Mouse (Mus musculus): ENCODE measurements around the gene Mybpc3. TPM values are rescaled to one million over a fixed set of nuclear protein-coding genes. Genes with fewer than 3 reads are reported as not detected.

Gene Mybpc3
- polyA plus RNA-seq (2015; fragmentation: Nextera tagmentation; extraction: Ambion mirVana), result 18.8 and 22.3 TPM in 2 replicates

DNA sequence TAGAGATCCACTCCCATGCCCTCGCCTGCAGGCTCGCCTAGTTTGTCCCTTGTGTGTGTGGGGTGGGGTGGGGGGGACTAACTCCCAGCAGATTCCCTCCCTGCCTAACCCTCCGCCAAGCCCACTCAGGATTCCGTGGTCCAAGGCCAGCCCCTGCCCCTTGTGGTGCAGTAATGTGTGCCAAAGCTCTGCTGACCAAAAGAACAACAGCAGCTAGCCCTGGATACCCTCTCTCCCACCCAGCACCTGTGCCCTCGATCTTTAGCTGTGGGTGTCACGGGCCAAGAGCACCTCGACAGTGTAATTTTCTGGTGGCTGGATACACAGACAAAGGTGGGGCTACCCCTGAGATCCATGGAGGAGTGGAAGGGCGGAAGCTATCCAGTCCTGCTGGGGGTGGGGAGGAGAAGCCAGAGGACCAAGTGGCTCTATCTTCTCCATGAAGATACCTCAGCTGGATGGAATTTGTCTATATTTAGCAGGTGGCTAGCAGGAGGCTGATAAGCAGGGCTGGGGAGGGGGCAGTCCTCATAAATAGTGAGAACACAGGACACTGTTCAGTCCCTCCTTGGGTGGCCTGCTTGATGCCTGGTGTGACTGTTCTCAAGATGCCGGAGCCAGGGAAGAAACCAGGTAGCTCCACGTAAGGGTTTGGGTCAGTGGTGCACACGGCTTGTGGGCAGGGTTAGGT, at the start of gene Mybpc3:
TSS of gene Mybpc3 (plus strand) at position 560 of the 691 bp plus-strand sequence.
- 67% methylated on average over 11 of the region's 11 CpGs for WGBS

DNA sequence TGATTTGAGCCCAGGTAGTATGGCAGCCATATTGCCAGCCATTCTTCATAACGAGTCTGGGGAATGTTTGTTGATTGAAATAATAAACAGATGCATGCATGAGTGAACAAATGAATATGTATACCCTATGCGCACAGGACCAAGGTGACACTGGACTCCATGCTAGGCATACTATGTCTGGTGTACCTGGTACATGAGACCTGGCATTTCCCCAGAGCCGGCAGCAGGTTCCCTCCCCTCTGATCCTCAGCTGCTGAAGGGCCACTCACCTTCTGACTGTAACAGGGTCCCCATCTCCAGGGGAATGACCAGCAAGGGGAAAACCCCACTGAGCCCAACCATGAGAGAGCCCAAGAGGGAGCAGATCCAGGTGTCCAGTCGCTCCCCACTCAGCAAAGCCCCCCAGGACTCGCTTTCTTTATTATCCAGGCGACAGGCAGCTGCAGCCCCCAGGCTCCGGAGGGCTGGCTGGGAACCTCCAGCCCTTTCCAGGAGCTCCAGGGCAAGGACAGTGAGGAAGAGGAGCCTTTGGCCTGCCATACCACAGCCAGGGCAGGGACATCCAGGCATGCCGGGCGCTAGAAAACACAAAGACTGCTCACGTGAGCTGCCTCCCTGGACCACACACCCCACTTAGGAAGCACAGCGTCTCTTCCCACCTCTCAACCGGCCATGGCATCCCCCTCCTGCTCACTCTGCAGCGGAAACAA, 49.6 kb upstream of the Mybpc3 start:
- no peak overlapping the region for H3K27ac ChIP-seq
- H3K9me3 ChIP-seq, result no peaks in the 10 kb centered on the region
- ATAC-seq (ENCODE audit: borderline replicate concordance, extremely low read depth, low FRiP score, low TSS enrichment), result no peak
- H3K27me3 ChIP-seq, result no peaks in the 10 kb centered on the region
- peaks cover 34% of the 10 kb centered on the region for H3K36me3 ChIP-seq
- peaks cover 21% of the 10 kb centered on the region for H3K4me1 ChIP-seq
- WGBS, result 53% methylated on average over 13 of the region's 13 CpGs
- peak overlapping the region; percentile 65; the same call in 1 of the 2 replicates for H3K9ac ChIP-seq
- peak overlapping the region; percentile 78 for H3K4me2 ChIP-seq
- peak overlapping the region; percentile 60 for H3K4me3 ChIP-seq

More for the DNA sequence above, at the start of gene Mybpc3:
- no peak within 1 kb of the TSS for H3K4me3 ChIP-seq
- no peak within 1 kb of the TSS for H3K4me2 ChIP-seq
- no peak within 1 kb of the TSS for H3K27ac ChIP-seq
- H3K9me3 ChIP-seq, result no peaks in the 10 kb centered on the region
- no peaks in the 10 kb centered on the region for H3K36me3 ChIP-seq
- H3K9ac ChIP-seq, result no peak within 1 kb of the TSS
- no peaks in the 10 kb centered on the region; the same call in 1 of the 2 replicates for H3K27me3 ChIP-seq
- no peak for ATAC-seq (ENCODE audit: borderline replicate concordance, extremely low read depth, low FRiP score, low TSS enrichment)
- H3K4me1 ChIP-seq, result peaks cover 10% of the 10 kb centered on the region

DNA sequence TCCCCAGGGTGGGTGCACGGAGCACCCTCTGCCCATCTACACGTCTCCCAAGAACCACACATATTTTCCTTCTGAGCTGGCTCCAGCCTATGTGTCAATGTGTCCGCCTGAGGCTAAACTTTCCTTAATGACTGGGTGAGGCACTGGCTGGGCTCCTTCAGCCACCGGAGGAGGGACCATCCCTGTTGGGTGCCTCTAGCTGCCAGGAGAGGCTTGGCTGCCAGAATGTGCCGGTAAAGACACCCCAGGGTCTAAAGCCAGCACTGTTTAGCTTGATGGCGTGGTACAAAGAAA, 49.1 kb upstream of the Mybpc3 start:
- 0 out of 2 replicates have a peak overlapping the region, but pooled peaks have one; percentile 87 for H3K27ac ChIP-seq
- WGBS, result 50% methylated on average over 6 of the region's 6 CpGs

DNA sequence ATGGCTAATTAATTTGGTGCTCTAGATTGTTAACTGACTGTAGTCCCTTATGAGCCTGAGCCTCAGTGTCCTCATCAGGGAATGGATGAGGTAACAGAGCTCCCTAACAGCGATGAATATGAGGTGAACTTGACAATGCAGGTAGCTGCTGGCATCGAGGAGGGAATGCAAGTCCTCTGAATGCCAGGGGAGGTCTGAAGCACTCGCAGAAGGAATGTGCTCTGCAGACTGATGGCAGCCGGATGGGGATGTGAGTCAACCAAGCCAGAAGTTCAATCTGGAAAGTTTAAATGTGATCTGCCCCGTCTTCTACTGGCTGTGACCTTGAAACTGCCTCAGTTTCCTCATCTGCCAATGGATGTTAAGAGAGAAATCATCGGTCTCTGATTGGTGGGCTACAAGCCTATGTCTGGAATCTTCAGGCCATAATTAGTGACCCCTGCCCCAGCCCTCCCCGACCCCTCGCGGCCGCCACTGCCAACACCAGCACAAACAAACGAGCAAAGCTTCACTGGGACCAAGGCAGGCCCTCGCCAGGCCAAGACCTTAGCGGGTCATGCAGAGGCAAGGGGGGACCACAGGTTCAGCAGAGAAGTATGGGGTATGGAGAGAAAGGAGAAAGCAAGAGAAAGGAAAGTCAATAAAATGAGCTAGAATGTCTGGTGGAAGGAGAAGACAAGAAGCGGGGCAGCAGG, 48.5 kb upstream of the Mybpc3 start:
- Histone ChIP-seq H3K4me1 (peaks cover 21% of the 10 kb centered on the region), H3K27ac (peak overlapping the region; percentile 87), H3K9me3 (no peaks in the 10 kb centered on the region), H3K27me3 (no peaks in the 10 kb centered on the region), H3K4me2 (peak overlapping the region; percentile 78), H3K36me3 (peaks cover 22% of the 10 kb centered on the region), H3K9ac (peak overlapping the region; percentile 65), H3K4me3 (peak overlapping the region; percentile 60)
- WGBS, result 6% methylated on average over 14 of the region's 14 CpGs
- no peak for ATAC-seq (ENCODE audit: borderline replicate concordance, extremely low read depth, low FRiP score, low TSS enrichment)

More for the DNA sequence above, 49.1 kb upstream of the Mybpc3 start:
- H3K4me3 ChIP-seq, result peak overlapping the region; percentile 60
- no peak for ATAC-seq (ENCODE audit: borderline replicate concordance, extremely low read depth, low FRiP score, low TSS enrichment)
- H3K36me3 ChIP-seq, result peaks cover 29% of the 10 kb centered on the region
- H3K9me3 ChIP-seq, result no peaks in the 10 kb centered on the region
- peak overlapping the region; percentile 65 for H3K9ac ChIP-seq
- no peaks in the 10 kb centered on the region for H3K27me3 ChIP-seq
- H3K4me1 ChIP-seq, result peaks cover 21% of the 10 kb centered on the region
- H3K4me2 ChIP-seq, result peak overlapping the region; percentile 78

DNA sequence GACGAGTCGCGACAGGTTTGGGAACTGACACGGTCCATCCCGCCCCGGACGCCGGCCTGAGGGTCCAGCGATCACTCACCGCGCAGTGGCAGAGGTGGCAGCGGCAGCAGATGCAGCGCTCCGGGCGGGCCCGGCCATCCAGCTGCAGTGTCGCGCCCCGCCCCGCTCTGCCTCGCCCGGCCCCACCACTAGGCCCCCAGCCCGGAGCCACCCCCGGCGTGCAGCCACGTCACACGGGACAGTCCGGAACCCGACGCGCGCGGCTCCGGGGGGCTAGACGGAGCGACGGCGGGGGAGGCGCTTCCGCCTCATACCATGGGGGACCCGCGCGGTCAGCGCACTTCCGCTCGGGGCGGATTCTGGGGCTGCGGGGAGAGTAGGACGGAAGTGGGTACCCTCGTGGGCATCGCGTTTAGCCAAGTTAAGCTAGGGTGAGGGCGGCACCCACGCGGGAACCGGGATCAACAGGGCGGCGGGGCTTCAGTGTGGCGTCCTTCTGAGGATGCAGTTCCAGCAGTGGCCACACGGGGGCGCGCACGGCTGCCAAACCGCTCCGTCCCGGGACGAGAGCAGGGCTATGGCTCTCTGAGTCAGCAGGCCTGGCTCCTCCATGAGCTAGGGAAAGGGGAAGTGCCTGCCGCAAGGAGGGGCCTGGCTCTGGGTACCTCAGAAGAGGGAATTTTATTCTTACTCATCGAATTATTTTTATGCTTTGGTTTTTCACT, 47.7 kb upstream of the Mybpc3 start, which contains the start of gene Slc39a13:
TSS of gene Slc39a13 (minus strand) at position 342 of the 725 bp plus-strand sequence.
- Histone ChIP-seq H3K36me3 (peaks cover 18% of the 10 kb centered on the region; the same call in 1 of the 2 replicates), H3K9me3 (no peaks in the 10 kb centered on the region), H3K4me3 (peak within 1 kb of the TSS; percentile 60), H3K4me1 (peaks cover 21% of the 10 kb centered on the region), H3K27ac (peak within 1 kb of the TSS; percentile 87), H3K9ac (peak within 1 kb of the TSS; percentile 65), H3K27me3 (no peaks in the 10 kb centered on the region), H3K4me2 (peak within 1 kb of the TSS; percentile 78)
- peak; percentile 98 for ATAC-seq (ENCODE audit: borderline replicate concordance, extremely low read depth, low FRiP score, low TSS enrichment)
- WGBS, result under 1% methylated on average over 69 of the region's 69 CpGs

DNA sequence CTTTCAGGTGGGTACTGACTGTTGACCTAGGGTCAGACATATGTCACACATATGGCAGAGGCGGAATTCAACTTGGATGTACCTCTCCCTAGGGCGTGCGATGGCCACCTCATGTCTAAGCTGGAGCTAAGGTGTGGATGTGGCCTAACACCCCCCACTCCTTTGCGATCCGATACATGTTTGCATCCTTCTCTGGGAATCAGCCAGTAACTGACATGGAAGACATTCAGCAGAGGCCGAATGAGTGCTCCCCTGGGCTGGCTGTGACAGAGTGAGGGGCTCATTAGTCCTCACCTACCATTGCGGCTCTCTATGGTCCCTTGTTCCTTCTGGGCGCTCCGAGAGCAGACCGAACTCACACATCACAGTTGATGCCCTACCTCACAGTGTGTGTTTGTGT, 46.9 kb upstream of the Mybpc3 start:
- whole genome bisulfite sequencing, result 83% methylated on average over 10 of the region's 10 CpGs
- peak overlapping the region; percentile 87 for H3K27ac ChIP-seq

DNA sequence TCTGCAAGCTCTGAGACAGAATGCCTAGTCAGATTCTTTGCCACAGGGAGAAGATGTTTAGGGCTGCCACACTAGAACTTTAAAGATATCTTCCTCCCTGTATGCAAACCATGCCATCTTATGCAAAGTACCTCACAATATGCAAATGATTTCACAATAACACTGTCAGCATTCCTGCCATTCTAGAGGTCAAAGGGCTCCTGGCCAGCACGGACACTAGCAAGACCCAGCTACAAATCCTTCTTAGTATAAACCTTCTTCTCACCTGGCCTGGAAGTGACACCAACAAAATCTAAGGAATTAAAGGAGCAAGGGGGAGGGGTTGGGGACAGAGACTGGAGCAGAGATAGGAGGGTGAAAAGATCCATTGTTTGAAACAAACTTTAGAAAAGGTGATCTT, 45.9 kb upstream of the Mybpc3 start:
- Histone ChIP-seq H3K4me1 (peaks cover 21% of the 10 kb centered on the region), H3K4me3 (no peak overlapping the region), H3K9ac (no peak overlapping the region), H3K9me3 (no peaks in the 10 kb centered on the region), H3K27me3 (no peaks in the 10 kb centered on the region), H3K27ac (no peak overlapping the region), H3K36me3 (peaks cover 3% of the 10 kb centered on the region; the same call in 1 of the 2 replicates), H3K4me2 (no peak overlapping the region)
- 13% methylated on average over 1 of the region's 1 CpGs for WGBS
- no peak for ATAC-seq (ENCODE audit: borderline replicate concordance, extremely low read depth, low FRiP score, low TSS enrichment)

More for the DNA sequence above, 46.9 kb upstream of the Mybpc3 start:
- Histone ChIP-seq H3K4me2 (peak overlapping the region; percentile 78), H3K4me1 (peaks cover 21% of the 10 kb centered on the region), H3K4me3 (peak overlapping the region; percentile 60), H3K9ac (peak overlapping the region; percentile 65), H3K36me3 (peaks cover 11% of the 10 kb centered on the region; the same call in 1 of the 2 replicates), H3K9me3 (no peaks in the 10 kb centered on the region), H3K27me3 (no peaks in the 10 kb centered on the region)
- ATAC-seq (ENCODE audit: borderline replicate concordance, extremely low read depth, low FRiP score, low TSS enrichment), result no peak

DNA sequence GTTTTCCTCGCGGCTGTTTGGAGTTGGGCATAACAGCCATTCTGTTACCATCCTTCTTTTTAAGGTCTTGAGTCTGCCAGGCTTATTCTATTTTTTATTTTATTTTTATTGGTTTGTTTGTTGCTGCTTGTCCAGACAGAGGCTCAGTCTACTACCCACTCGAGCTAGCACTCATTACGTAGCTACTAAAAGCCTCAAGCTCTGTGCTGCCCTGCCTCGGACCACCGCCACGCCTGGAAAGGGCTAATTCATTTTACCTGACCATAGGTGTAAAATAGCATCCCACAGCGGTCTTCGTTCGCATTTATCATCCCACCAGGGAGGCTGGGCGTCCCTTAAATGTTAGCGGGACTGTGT, 40.0 kb upstream of the Mybpc3 start:
- Histone ChIP-seq H3K27me3 (no peaks in the 10 kb centered on the region), H3K4me1 (peaks cover 9% of the 10 kb centered on the region), H3K36me3 (no peaks in the 10 kb centered on the region), H3K9ac (peak overlapping the region; percentile 57; the same call in 1 of the 2 replicates), H3K4me2 (peak overlapping the region; percentile 94), H3K9me3 (no peaks in the 10 kb centered on the region), H3K27ac (no peak overlapping the region), H3K4me3 (peak overlapping the region; percentile 50)
- 16% methylated on average over 12 of the region's 12 CpGs for WGBS
- no peak for ATAC-seq (ENCODE audit: borderline replicate concordance, extremely low read depth, low FRiP score, low TSS enrichment)

DNA sequence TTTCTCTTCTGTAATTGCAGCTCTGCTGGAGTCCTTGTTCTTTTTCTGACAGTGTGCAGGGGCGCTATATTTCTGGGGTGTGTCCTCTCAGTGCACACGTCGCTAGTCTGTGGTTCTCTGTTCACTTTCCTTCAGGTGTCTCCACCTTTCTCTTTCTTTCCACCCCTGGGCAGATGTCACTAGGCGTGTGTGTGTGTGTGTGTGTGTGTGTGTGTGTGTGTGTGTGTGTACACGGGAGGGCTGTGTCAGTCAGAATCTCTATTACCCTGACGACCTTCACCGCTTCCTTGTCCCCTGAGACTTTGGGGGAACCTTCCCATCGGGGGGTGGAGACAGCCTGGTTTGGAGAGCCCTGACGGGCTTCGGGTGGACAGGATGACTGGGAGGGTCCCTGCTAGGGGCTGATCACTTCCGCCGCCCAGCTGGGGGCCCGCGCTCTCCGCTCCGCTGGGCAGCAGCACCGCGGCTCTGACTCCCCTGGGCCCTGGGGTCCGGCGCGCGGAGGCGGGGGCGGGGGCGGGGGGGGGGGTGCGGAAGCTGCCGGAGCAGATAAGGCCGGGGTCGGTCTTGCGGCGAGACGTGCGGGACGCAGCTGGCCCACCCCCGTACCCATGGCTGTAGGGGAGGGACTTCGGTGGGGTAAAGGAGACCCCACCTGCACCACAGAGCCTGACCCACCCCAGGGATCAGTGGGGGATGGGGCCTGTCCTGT, 39.5 kb upstream of the Mybpc3 start:
- H3K27ac ChIP-seq, result no peak overlapping the region
- no peaks in the 10 kb centered on the region for H3K9me3 ChIP-seq
- peak overlapping the region; percentile 57 for H3K9ac ChIP-seq
- peak; percentile 85 for ATAC-seq (ENCODE audit: borderline replicate concordance, extremely low read depth, low FRiP score, low TSS enrichment)
- H3K36me3 ChIP-seq, result no peaks in the 10 kb centered on the region
- WGBS, result under 1% methylated on average over 30 of the region's 36 CpGs
- H3K27me3 ChIP-seq, result no peaks in the 10 kb centered on the region
- peaks cover 9% of the 10 kb centered on the region for H3K4me1 ChIP-seq
- peak overlapping the region; percentile 94 for H3K4me2 ChIP-seq
- H3K4me3 ChIP-seq, result peak overlapping the region; percentile 50

DNA sequence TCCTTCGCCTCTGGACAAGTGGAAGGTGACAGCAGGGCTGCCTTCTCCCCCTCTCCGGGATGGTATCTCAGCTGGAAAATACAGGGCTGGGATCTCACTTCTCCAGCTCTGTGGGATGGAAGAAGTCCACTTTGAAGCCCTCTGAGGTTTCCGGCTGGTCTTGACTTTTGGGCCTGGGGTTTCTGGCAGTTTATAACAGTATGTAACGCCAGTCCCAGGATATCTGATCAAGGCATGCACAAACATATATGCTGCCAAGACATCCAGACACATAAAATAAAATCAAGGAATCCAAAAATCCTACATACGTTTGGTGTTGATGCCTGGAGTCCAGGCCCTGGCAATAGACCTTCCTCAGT, 38.9 kb upstream of the Mybpc3 start:
- H3K4me3 ChIP-seq, result peak overlapping the region; percentile 50
- WGBS, result 22% methylated on average over 5 of the region's 5 CpGs
- no peak overlapping the region for H3K27ac ChIP-seq
- peak overlapping the region; percentile 57 for H3K9ac ChIP-seq
- peak overlapping the region; percentile 94 for H3K4me2 ChIP-seq
- H3K36me3 ChIP-seq, result no peaks in the 10 kb centered on the region
- peaks cover 9% of the 10 kb centered on the region for H3K4me1 ChIP-seq
- H3K27me3 ChIP-seq, result no peaks in the 10 kb centered on the region
- H3K9me3 ChIP-seq, result no peaks in the 10 kb centered on the region
- no peak for ATAC-seq (ENCODE audit: borderline replicate concordance, extremely low read depth, low FRiP score, low TSS enrichment)
